Mouse (Mus musculus) gonadal fat pad, adult 2 months (tissue): ENCODE measurements around the gene Neil1. TPM values are rescaled to one million over a fixed set of nuclear protein-coding genes. Genes with fewer than 3 reads are reported as not detected.

ENCODE experiments used
- DNase-seq: peaks from one replicate; pipeline ENCODE4 v3.0.0-alpha.2; 2012; ENCODE audit warnings: low read depth
- polyA plus RNA-seq: library from polyadenylated mRNA; depleted of rRNA; stranded (reverse); fragments of >200 nt; gene quantifications from 2 replicates; pipeline ENCODE4 v1.2.3, GENCODE M21; 2012; rRNA removed

Neil1 gene
- polyA plus RNA-seq, 1 experiment: 9.4 TPM

- no peak for DNase-seq
Measured at GRCm38 (mm10) chr9:57139110-57139509, 9.0 kb downstream of the Neil1 start.

GRCm38 (mm10) chr9:57138507-57138906 lies 9.6 kb downstream of the Neil1 start:
- no peak for DNase-seq

GRCm38 (mm10) chr9:57137777-57138176 lies 10.3 kb downstream of the Neil1 start:
- no peak for DNase-seq

DNA sequence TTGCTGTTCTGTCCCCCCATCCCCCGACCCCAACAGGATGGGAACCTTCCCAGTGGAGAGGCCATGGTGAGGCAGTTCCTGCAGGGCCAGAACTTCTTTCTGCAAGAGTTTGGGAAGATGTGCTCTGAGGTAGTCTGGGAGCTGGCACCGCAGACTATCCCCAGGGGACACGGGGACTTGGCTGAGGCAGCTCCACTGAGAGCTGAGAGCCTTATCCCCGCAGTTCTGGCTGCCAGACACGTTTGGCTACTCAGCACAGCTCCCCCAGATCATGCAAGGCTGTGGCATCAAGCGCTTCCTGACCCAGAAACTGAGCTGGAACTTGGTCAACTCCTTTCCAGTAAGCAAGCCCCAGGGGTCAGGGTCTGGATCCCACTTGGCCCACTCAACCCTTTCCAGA lies 10.9 kb downstream of the Neil1 start:
- no peak for DNase-seq

GRCm38 (mm10) chr9:57130577-57131433 lies 17.3 kb downstream of the Neil1 start, which contains the start of gene Man2c1:
Gene Man2c1, plus strand, starts transcription at chr9:57130690.
- DNase-seq: peak; percentile 59

- no peak for DNase-seq
Measured at GRCm38 (mm10) chr9:57129641-57130040, 18.5 kb downstream of the Neil1 start.

DNA sequence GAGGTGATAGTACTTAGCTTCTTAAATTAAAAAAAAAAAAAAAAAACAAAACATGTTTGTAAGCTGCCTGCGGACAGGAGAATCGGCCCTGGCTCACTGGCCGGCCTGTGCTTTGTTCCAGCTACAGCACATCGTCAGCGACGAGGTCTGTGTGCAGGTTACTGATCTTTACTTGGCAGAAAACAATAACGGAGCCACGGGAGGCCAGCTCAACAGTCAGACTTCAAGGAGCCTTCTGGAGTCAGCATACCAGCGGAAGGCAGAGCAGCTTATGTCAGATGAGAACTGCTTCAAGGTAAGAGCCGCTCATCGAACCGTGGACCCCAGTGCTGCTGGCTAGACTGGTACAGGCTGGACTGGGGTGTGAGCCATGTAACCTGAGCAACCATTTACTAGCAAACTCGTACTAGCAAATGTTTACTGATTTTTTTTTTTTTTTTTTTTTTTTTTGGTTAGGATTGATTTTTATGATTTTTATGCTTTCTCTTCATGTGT lies 30.8 kb downstream of the Neil1 start:
- no peak for DNase-seq

Other genes with a start within 250 kb of the Neil1 start
- gene Snx33, start 219.9 kb downstream of the Neil1 start, polyA plus RNA-seq: 14.4 and 17.4 TPM in 2 replicates
- 160 and 184 TPM in 2 replicates for gene Imp3, start 210.8 kb downstream of the Neil1 start, polyA plus RNA-seq
- gene Snupn, start 197.4 kb downstream of the Neil1 start, polyA plus RNA-seq: 5.3 and 8.5 TPM in 2 replicates
- 29.9 and 33.6 TPM in 2 replicates for gene Ptpn9, start 153.4 kb downstream of the Neil1 start, polyA plus RNA-seq
- gene Sin3a, start 76.3 kb downstream of the Neil1 start, polyA plus RNA-seq: 65.9 and 79.2 TPM in 2 replicates
- gene Man2c1, start 17.6 kb downstream of the Neil1 start, polyA plus RNA-seq: 182 and 217 TPM in 2 replicates
- gene Commd4, start 10.0 kb upstream of the Neil1 start, polyA plus RNA-seq: 139 and 197 TPM in 2 replicates
- gene Trcg1, start 88.3 kb upstream of the Neil1 start, polyA plus RNA-seq: not detected in 2 replicates
- gene 1700017B05Rik, start 114.3 kb upstream of the Neil1 start, polyA plus RNA-seq: 8.2 and 16.4 TPM in 2 replicates